In the genomic region with DNA sequence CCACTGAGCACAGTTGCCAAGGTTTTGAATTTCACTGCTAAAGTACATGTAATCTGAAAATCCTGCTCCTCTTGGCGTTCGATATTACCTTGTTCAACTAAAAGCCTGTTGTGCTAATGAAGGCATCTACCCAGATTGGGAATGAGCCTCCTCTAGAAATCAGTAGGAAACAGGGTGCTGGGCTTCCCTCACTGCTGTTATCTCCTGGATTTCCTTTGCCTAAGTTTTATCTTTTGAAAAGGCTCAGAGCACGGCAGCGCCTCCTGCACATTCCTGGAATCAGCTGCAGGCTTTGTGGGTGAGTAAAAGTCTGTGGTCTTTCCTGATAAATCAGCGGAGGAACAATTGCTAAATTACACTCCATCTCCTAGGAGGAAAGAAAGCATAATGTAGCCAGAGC, we compare ENCODE assay signal across 29 mouse cellular contexts.
DNase-seq lines count a peak whose midpoint lies in the region; ATAC-seq and TF ChIP-seq lines count a peak whose summit lies in the region.
"Had no signal": no experiment of that assay in that cellular context is flagged by ENCODE, and none has a peak within 500 bp of the region (broad histone marks: within the 10 kb centered on the region; RNA-seq: fewer than 3 reads in every experiment).

No protein-coding gene starts in this region.

- TF ChIP-seq CTCF in embryonic fibroblast, embryonic 13.5 days (IDR thresholded peaks at IDR 0.05; ENCODE audit: borderline replicate concordance, insufficient read depth, low read length): no peak

- no peak for TF ChIP-seq POLR2A in embryonic fibroblast, embryonic 13.5 days (IDR thresholded peaks at IDR 0.05; ENCODE audit: low read depth, low read length)

- 18% methylated on average over 5 of the region's 5 CpGs for whole genome bisulfite sequencing in liver, embryonic 11.5 days
- 66% methylated on average over 5 of the region's 5 CpGs for WGBS in forebrain, embryonic 16.5 days

- no peaks in the 10 kb centered on the region for H3K4me1 ChIP-seq in liver, embryonic 11.5 days (replicated peaks; ENCODE audit: control insufficient read depth, insufficient read depth, low read length)
- peaks cover 9% of the 10 kb centered on the region for H3K4me1 ChIP-seq in embryonic fibroblast, embryonic 13.5 days (ENCODE audit: control insufficient read depth, insufficient read depth, low read length)
- H3K4me1 ChIP-seq in forebrain, embryonic 16.5 days (replicated peaks; ENCODE audit: control insufficient read depth, insufficient read depth, low read length): no peaks in the 10 kb centered on the region
- H3K4me1 ChIP-seq: embryonic facial prominence, embryonic 15.5 days; forebrain, embryonic 13.5 days; hindbrain, embryonic 15.5 days; limb, embryonic 12.5 days; liver, embryonic 13.5 days; neural tube, embryonic 13.5 days had no signal

- intact Hi-C loops in heart, postnatal 10 days (cut with DNase I): no loop called here

- no peaks in the 10 kb centered on the region for H3K9me3 ChIP-seq in liver, embryonic 11.5 days (ENCODE audit: control insufficient read depth, low read length)
- no peaks in the 10 kb centered on the region for H3K9me3 ChIP-seq in forebrain, embryonic 16.5 days (ENCODE audit: control insufficient read depth, low read length)
- H3K9me3 ChIP-seq: embryonic facial prominence, embryonic 15.5 days; forebrain, embryonic 13.5 days; hindbrain, embryonic 10.5 days; hindbrain, embryonic 15.5 days; limb, embryonic 12.5 days; liver, embryonic 13.5 days; neural tube, embryonic 13.5 days had no signal

- H3K9ac ChIP-seq in liver, embryonic 11.5 days (ENCODE audit: low read depth, low read length): no peak overlapping the region
- no peak overlapping the region for H3K9ac ChIP-seq in forebrain, embryonic 16.5 days (replicated peaks; ENCODE audit: low read depth, low read length)
- H3K9ac ChIP-seq: embryonic facial prominence, embryonic 15.5 days; forebrain, embryonic 13.5 days; hindbrain, embryonic 15.5 days; limb, embryonic 12.5 days; liver, embryonic 13.5 days; neural tube, embryonic 13.5 days had no signal

- H3K36me3 ChIP-seq in liver, embryonic 11.5 days (ENCODE audit: control insufficient read depth, insufficient read depth, low read length): no peaks in the 10 kb centered on the region
- H3K36me3 ChIP-seq in forebrain, embryonic 16.5 days (ENCODE audit: control insufficient read depth, insufficient read depth): no peaks in the 10 kb centered on the region
- H3K36me3 ChIP-seq: embryonic facial prominence, embryonic 15.5 days; hindbrain, embryonic 10.5 days; hindbrain, embryonic 15.5 days; limb, embryonic 12.5 days; liver, embryonic 13.5 days; neural tube, embryonic 13.5 days had no signal

- H3K4me3 ChIP-seq in liver, embryonic 11.5 days (ENCODE audit: low read depth, low read length): no peak overlapping the region
- no peak overlapping the region for H3K4me3 ChIP-seq in embryonic fibroblast, embryonic 13.5 days (ENCODE audit: insufficient read depth, low read length)
- no peak overlapping the region for H3K4me3 ChIP-seq in forebrain, embryonic 16.5 days (replicated peaks; ENCODE audit: low read length)
- H3K4me3 ChIP-seq: embryonic facial prominence, embryonic 15.5 days; forebrain, embryonic 13.5 days; hindbrain, embryonic 10.5 days; hindbrain, embryonic 15.5 days; layer of hippocampus, adult 2 months; left cerebral cortex, adult 2 months; limb, embryonic 12.5 days; liver, embryonic 13.5 days; neural tube, embryonic 13.5 days had no signal

- H3K4me2 ChIP-seq in liver, embryonic 11.5 days: no peak overlapping the region
- H3K4me2 ChIP-seq in forebrain, embryonic 16.5 days (ENCODE audit: low read length): no peak overlapping the region
- H3K4me2 ChIP-seq: embryonic facial prominence, embryonic 15.5 days; forebrain, embryonic 13.5 days; hindbrain, embryonic 15.5 days; limb, embryonic 12.5 days; liver, embryonic 13.5 days; midbrain, embryonic 11.5 days; neural tube, embryonic 13.5 days had no signal

- H3K27ac ChIP-seq in liver, embryonic 11.5 days (ENCODE audit: low read depth, low read length): no peak overlapping the region
- peak overlapping the region; percentile 71 for H3K27ac ChIP-seq in embryonic fibroblast, embryonic 13.5 days (ENCODE audit: insufficient read depth, low read length)
- no peak overlapping the region for H3K27ac ChIP-seq in forebrain, embryonic 16.5 days (ENCODE audit: low read length)
- H3K27ac ChIP-seq: embryonic facial prominence, embryonic 15.5 days; forebrain, embryonic 13.5 days; hindbrain, embryonic 10.5 days; hindbrain, embryonic 15.5 days; layer of hippocampus, adult 2 months; left cerebral cortex, adult 2 months; limb, embryonic 12.5 days; liver, embryonic 13.5 days; neural tube, embryonic 13.5 days had no signal

- no peaks in the 10 kb centered on the region for H3K27me3 ChIP-seq in liver, embryonic 11.5 days (replicated peaks; ENCODE audit: control insufficient read depth, insufficient read depth, low read length)
- no peaks in the 10 kb centered on the region for H3K27me3 ChIP-seq in forebrain, embryonic 16.5 days (replicated peaks; ENCODE audit: control insufficient read depth, insufficient read depth, low read length)
- H3K27me3 ChIP-seq: embryonic facial prominence, embryonic 15.5 days; forebrain, embryonic 13.5 days; hindbrain, embryonic 15.5 days; limb, embryonic 12.5 days; liver, embryonic 13.5 days; neural tube, embryonic 13.5 days had no signal

- DNase-seq in heart, adult 11 months: peak; percentile 61
- no peak for DNase-seq in heart, adult 8-10 months (ENCODE audit: low spot score)
- peak; percentile 8 for DNase-seq in liver
- no peak for DNase-seq in liver, embryonic 11.5 days (ENCODE audit: low spot score)
- peak; percentile 11 to 13 for DNase-seq in heart, postnatal 10 days
- DNase-seq: adrenal gland, postnatal 14 days; cerebellum, adult 11 months; cerebellum, adult 9-10 months; cerebellum, postnatal 36 days; gastrocnemius, postnatal 25 days; kidney, adult 11 months; kidney, postnatal 25 days; liver, embryonic 13.5 days; lung, adult 2 months; right cerebral cortex, postnatal 4 days; thymus, adult 2 months; thymus, postnatal 4 days had no signal

- ATAC-seq in liver, embryonic 11.5 days (replicated peaks; ENCODE audit: low FRiP score): no peak
- ATAC-seq in forebrain, embryonic 16.5 days: no peak
- ATAC-seq: forebrain, embryonic 13.5 days; inflammation-experienced regulatory T-cells, adult 6 months had no signal

Comparison
In these comparisons a context has a peak if more than half of its experiments do, and no peak if none do; other contexts are left out.
1. DNase-seq: peak in heart, adult 11 months (single experiment), liver (single experiment) and heart, postnatal 10 days (2 of 2); none in heart, adult 8-10 months (single experiment) and liver, embryonic 11.5 days (single experiment).